Mouse (Mus musculus): Measurements from ENCODE around the gene Csf2rb.

- TF ChIP-seq POLR2A (IDR thresholded peaks at IDR 0.05; ENCODE audit: borderline replicate concordance, insufficient read depth, low read length) (no peak), CTCF (IDR thresholded peaks at IDR 0.05; ENCODE audit: borderline replicate concordance, insufficient read depth, low read depth, low read length) (no peak)
Observed at GRCm38 (mm10) chr15:78302718-78303117, 22.8 kb upstream of the Csf2rb start.
